Mouse (Mus musculus): Measurements from ENCODE around the gene Fancd2. TPM values are rescaled to one million over a fixed set of nuclear protein-coding genes. Genes with fewer than 3 reads are reported as not detected.

Gene Fancd2
- polyA plus RNA-seq, 1 experiment from 2014 or later = 19.1 TPM

- Histone ChIP-seq H3K27ac (ENCODE audit: low read depth, low read length) (no peak overlapping the region), H3K36me3 (ENCODE audit: control insufficient read depth, insufficient read depth, low read length) (peaks cover 7% of the 10 kb centered on the region; the same call in 1 of the 2 replicates), H3K4me3 (ENCODE audit: low read depth, low read length) (no peak overlapping the region), H3K9me3 (ENCODE audit: control insufficient read depth, low read length) (no peaks in the 10 kb centered on the region), H3K9ac (ENCODE audit: low read depth, low read length) (no peak overlapping the region), H3K4me1 (replicated peaks; ENCODE audit: control insufficient read depth, insufficient read depth, low read length) (no peaks in the 10 kb centered on the region), H3K27me3 (replicated peaks; ENCODE audit: control insufficient read depth, insufficient read depth, low read length) (no peaks in the 10 kb centered on the region), H3K4me2 (no peak overlapping the region)
- 82% methylated on average over 8 of the region's 12 CpGs for WGBS
- DNase-seq (ENCODE audit: low spot score) (no peak), ATAC-seq (replicated peaks; ENCODE audit: low FRiP score) (peak; percentile 62)
Measured at GRCm38 (mm10) chr6:113543906-113544481, 12.5 kb downstream of the Fancd2 start.

DNA sequence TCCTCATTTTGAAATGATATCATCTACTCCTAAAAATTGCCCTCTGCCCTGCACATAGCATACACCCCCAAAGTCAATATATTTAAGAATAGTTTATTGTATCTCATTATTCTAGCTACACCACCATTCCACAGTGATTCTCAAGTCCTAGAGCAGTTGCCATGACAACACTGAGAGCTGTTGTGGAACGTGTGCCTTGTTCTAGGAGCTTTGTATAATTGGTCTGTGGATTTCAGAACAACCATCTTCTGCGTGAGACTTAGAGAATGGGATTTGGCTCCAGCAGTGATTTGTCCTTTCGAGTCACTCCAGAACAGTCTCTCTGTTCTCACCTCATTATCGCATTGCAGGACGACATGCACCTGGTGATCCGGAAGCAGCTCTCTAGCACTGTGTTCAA, 28.3 kb downstream of the Fancd2 start:
- peaks cover 9% of the 10 kb centered on the region; the same call in 1 of the 2 replicates for H3K36me3 ChIP-seq (ENCODE audit: control insufficient read depth, insufficient read depth, low read length)

DNA sequence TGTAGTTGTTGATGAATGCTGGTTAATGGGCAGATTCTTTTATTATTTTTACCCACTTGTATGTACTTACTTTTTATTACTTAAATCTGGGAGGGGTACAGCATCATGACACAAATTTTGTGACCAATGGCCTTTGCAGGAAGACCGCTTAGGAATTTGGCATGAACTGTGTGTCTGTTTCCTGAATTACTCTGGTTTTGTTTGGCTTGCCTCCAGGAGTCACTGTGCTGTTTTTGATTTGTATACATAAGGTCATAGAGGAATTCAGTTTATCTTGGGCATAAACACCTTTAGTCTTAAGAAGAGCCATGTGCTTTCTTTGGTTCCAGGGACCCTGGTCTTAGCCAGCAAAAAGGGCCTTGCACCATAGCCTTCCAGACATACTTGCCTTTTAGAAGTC, 33.1 kb downstream of the Fancd2 start:
- no peaks in the 10 kb centered on the region for H3K27me3 ChIP-seq (replicated peaks; ENCODE audit: control insufficient read depth, insufficient read depth, low read length)
- DNase-seq (ENCODE audit: low spot score) (no peak), ATAC-seq (replicated peaks; ENCODE audit: low FRiP score) (no peak)
- H3K4me3 ChIP-seq (ENCODE audit: low read depth, low read length) = no peak overlapping the region
- no peak overlapping the region for H3K4me2 ChIP-seq
- H3K27ac ChIP-seq (ENCODE audit: low read depth, low read length) = no peak overlapping the region
- H3K4me1 ChIP-seq (replicated peaks; ENCODE audit: control insufficient read depth, insufficient read depth, low read length) = no peaks in the 10 kb centered on the region
- H3K36me3 ChIP-seq (ENCODE audit: control insufficient read depth, insufficient read depth, low read length) = peaks cover 8% of the 10 kb centered on the region
- H3K9ac ChIP-seq (ENCODE audit: low read depth, low read length) = no peak overlapping the region
- WGBS = 95% methylated on average over 1 of the region's 1 CpGs
- H3K9me3 ChIP-seq (ENCODE audit: control insufficient read depth, low read length) = no peaks in the 10 kb centered on the region

More for the DNA sequence above, 28.3 kb downstream of the Fancd2 start:
- WGBS = 88% methylated on average over 6 of the region's 6 CpGs
- Histone ChIP-seq H3K27ac (ENCODE audit: low read depth, low read length) (no peak overlapping the region), H3K9me3 (ENCODE audit: control insufficient read depth, low read length) (no peaks in the 10 kb centered on the region), H3K27me3 (replicated peaks; ENCODE audit: control insufficient read depth, insufficient read depth, low read length) (no peaks in the 10 kb centered on the region), H3K9ac (ENCODE audit: low read depth, low read length) (no peak overlapping the region), H3K4me2 (no peak overlapping the region), H3K4me3 (ENCODE audit: low read depth, low read length) (no peak overlapping the region), H3K4me1 (replicated peaks; ENCODE audit: control insufficient read depth, insufficient read depth, low read length) (no peaks in the 10 kb centered on the region)
- ATAC-seq (replicated peaks; ENCODE audit: low FRiP score) (no peak), DNase-seq (ENCODE audit: low spot score) (no peak)

DNA sequence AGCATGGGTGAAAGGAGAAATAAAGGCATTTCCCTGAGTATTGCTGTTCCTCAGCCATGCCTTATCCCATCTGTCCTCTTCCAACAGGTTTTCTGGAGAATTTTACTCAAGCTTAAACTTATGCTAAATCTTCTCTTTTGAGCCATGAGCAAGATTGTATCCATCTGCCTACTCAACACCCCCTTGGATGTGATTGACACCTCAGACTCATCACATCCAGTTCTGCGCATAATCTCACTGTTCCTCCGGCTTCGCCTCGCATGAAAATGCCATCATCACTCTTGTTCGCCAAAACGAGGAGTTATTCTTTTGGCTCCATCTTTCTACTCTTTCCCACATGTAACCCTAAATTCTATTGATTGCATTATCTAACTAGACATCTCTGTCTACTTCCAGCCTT, 44.6 kb downstream of the Fancd2 start:
- no peak overlapping the region for H3K4me2 ChIP-seq
- H3K27ac ChIP-seq (ENCODE audit: low read depth, low read length) = no peak overlapping the region
- H3K36me3 ChIP-seq (ENCODE audit: control insufficient read depth, insufficient read depth, low read length) = peaks cover 21% of the 10 kb centered on the region
- WGBS = 96% methylated on average over 6 of the region's 6 CpGs
- no peak for ATAC-seq (replicated peaks; ENCODE audit: low FRiP score)
- H3K9ac ChIP-seq (ENCODE audit: low read depth, low read length) = no peak overlapping the region
- H3K9me3 ChIP-seq (ENCODE audit: control insufficient read depth, low read length) = no peaks in the 10 kb centered on the region
- DNase-seq (ENCODE audit: low spot score) = no peak
- no peak overlapping the region for H3K4me3 ChIP-seq (ENCODE audit: low read depth, low read length)
- H3K27me3 ChIP-seq (replicated peaks; ENCODE audit: control insufficient read depth, insufficient read depth, low read length) = no peaks in the 10 kb centered on the region
- H3K4me1 ChIP-seq (replicated peaks; ENCODE audit: control insufficient read depth, insufficient read depth, low read length) = no peaks in the 10 kb centered on the region

GRCm38 (mm10) chr6:113579306-113579705, 47.8 kb downstream of the Fancd2 start:
- H3K9ac ChIP-seq (ENCODE audit: low read depth, low read length) = no peak overlapping the region
- H3K27ac ChIP-seq (ENCODE audit: low read depth, low read length) = no peak overlapping the region
- ATAC-seq (replicated peaks; ENCODE audit: low FRiP score) (no peak), DNase-seq (ENCODE audit: low spot score) (no peak)
- H3K4me2 ChIP-seq = no peak overlapping the region
- H3K4me1 ChIP-seq (replicated peaks; ENCODE audit: control insufficient read depth, insufficient read depth, low read length) = no peaks in the 10 kb centered on the region
- H3K4me3 ChIP-seq (ENCODE audit: low read depth, low read length) = no peak overlapping the region
- no peaks in the 10 kb centered on the region for H3K9me3 ChIP-seq (ENCODE audit: control insufficient read depth, low read length)
- 97% methylated on average over 3 of the region's 3 CpGs for WGBS
- no peaks in the 10 kb centered on the region for H3K27me3 ChIP-seq (replicated peaks; ENCODE audit: control insufficient read depth, insufficient read depth, low read length)
- H3K36me3 ChIP-seq (ENCODE audit: control insufficient read depth, insufficient read depth, low read length) = peaks cover 14% of the 10 kb centered on the region

DNA sequence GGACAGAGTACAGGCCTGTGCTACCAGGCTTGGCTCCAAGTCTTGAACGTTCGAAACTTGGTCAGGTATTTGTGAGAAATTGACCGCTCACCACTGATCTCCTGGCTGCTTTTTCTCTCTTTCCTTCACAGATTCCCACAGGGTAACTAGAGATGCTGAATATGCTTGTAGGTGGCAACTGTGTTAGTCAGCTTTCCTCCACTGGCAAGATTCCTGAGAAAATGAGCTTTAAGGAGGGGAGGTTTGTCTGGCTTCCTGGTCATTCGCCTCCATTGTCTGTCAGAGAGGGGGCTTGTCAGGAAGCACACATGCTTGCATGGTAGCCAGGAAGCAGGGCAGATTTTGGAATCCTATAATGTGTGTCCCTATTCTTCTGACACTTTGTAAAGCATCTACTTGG, 51.5 kb downstream of the Fancd2 start:
- ATAC-seq (replicated peaks; ENCODE audit: low FRiP score) (no peak), DNase-seq (ENCODE audit: low spot score) (no peak)
- peaks cover 5% of the 10 kb centered on the region; the same call in 1 of the 2 replicates for H3K36me3 ChIP-seq (ENCODE audit: control insufficient read depth, insufficient read depth, low read length)
- WGBS = 89% methylated on average over 4 of the region's 4 CpGs
- no peaks in the 10 kb centered on the region for H3K4me1 ChIP-seq (replicated peaks; ENCODE audit: control insufficient read depth, insufficient read depth, low read length)
- no peaks in the 10 kb centered on the region for H3K27me3 ChIP-seq (replicated peaks; ENCODE audit: control insufficient read depth, insufficient read depth, low read length)
- no peak overlapping the region for H3K9ac ChIP-seq (ENCODE audit: low read depth, low read length)
- H3K4me3 ChIP-seq (ENCODE audit: low read depth, low read length) = no peak overlapping the region
- H3K9me3 ChIP-seq (ENCODE audit: control insufficient read depth, low read length) = no peaks in the 10 kb centered on the region
- H3K4me2 ChIP-seq = no peak overlapping the region
- H3K27ac ChIP-seq (ENCODE audit: low read depth, low read length) = no peak overlapping the region

GRCm38 (mm10) chr6:113585065-113585464, 53.6 kb downstream of the Fancd2 start:
- Histone ChIP-seq H3K27ac (ENCODE audit: low read depth, low read length) (no peak overlapping the region), H3K9me3 (ENCODE audit: control insufficient read depth, low read length) (no peaks in the 10 kb centered on the region), H3K27me3 (replicated peaks; ENCODE audit: control insufficient read depth, insufficient read depth, low read length) (no peaks in the 10 kb centered on the region), H3K4me2 (no peak overlapping the region), H3K4me3 (ENCODE audit: low read depth, low read length) (no peak overlapping the region), H3K4me1 (replicated peaks; ENCODE audit: control insufficient read depth, insufficient read depth, low read length) (no peaks in the 10 kb centered on the region), H3K9ac (ENCODE audit: low read depth, low read length) (no peak overlapping the region), H3K36me3 (ENCODE audit: control insufficient read depth, insufficient read depth, low read length) (peaks cover 5% of the 10 kb centered on the region; the same call in 1 of the 2 replicates)
- 87% methylated on average over 5 of the region's 5 CpGs for WGBS
- no peak for DNase-seq (ENCODE audit: low spot score)
- no peak for ATAC-seq (replicated peaks; ENCODE audit: low FRiP score)

GRCm38 (mm10) chr6:113586466-113587183, 55.1 kb downstream of the Fancd2 start:
- no peak overlapping the region for H3K4me3 ChIP-seq (ENCODE audit: low read depth, low read length)
- H3K36me3 ChIP-seq (ENCODE audit: control insufficient read depth, insufficient read depth, low read length) = peaks cover 2% of the 10 kb centered on the region; the same call in 1 of the 2 replicates
- 76% methylated on average over 5 of the region's 5 CpGs for WGBS
- no peaks in the 10 kb centered on the region for H3K27me3 ChIP-seq (replicated peaks; ENCODE audit: control insufficient read depth, insufficient read depth, low read length)
- ATAC-seq (replicated peaks; ENCODE audit: low FRiP score) (no peak), DNase-seq (ENCODE audit: low spot score) (no peak)
- H3K4me1 ChIP-seq (replicated peaks; ENCODE audit: control insufficient read depth, insufficient read depth, low read length) = no peaks in the 10 kb centered on the region
- no peak overlapping the region for H3K27ac ChIP-seq (ENCODE audit: low read depth, low read length)
- H3K9me3 ChIP-seq (ENCODE audit: control insufficient read depth, low read length) = no peaks in the 10 kb centered on the region
- H3K9ac ChIP-seq (ENCODE audit: low read depth, low read length) = no peak overlapping the region
- H3K4me2 ChIP-seq = no peak overlapping the region

GRCm38 (mm10) chr6:113592637-113593036, 61.2 kb downstream of the Fancd2 start:
- Histone ChIP-seq H3K4me1 (replicated peaks; ENCODE audit: control insufficient read depth, insufficient read depth, low read length) (no peaks in the 10 kb centered on the region), H3K4me3 (ENCODE audit: low read depth, low read length) (no peak overlapping the region), H3K27me3 (replicated peaks; ENCODE audit: control insufficient read depth, insufficient read depth, low read length) (no peaks in the 10 kb centered on the region), H3K27ac (ENCODE audit: low read depth, low read length) (no peak overlapping the region), H3K36me3 (ENCODE audit: control insufficient read depth, insufficient read depth, low read length) (peaks cover 2% of the 10 kb centered on the region; the same call in 1 of the 2 replicates), H3K9ac (ENCODE audit: low read depth, low read length) (no peak overlapping the region), H3K4me2 (no peak overlapping the region), H3K9me3 (ENCODE audit: control insufficient read depth, low read length) (no peaks in the 10 kb centered on the region)
- no peak for DNase-seq (ENCODE audit: low spot score)
- ATAC-seq (replicated peaks; ENCODE audit: low FRiP score) = no peak
- 89% methylated on average over 2 of the region's 2 CpGs for WGBS

All from liver, embryonic 11.5 days (tissue).